Mouse (Mus musculus): Measurements from ENCODE around the gene Pigt. TPM values are rescaled to one million over a fixed set of nuclear protein-coding genes. Genes with fewer than 3 reads are reported as not detected.

Pigt gene
- polyA plus RNA-seq, 1 experiment = 103 TPM

- TF ChIP-seq FLI1 (IDR thresholded peaks at IDR 0.05; ENCODE audit: low read length) (no peak), GATA1 (IDR thresholded peaks at IDR 0.05; ENCODE audit: borderline replicate concordance, low read length) (no peak)
- H3K4me3 ChIP-seq (replicated peaks) = no peak within 1 kb of the TSS
- H3K9me3 ChIP-seq = no peaks in the 10 kb centered on the region
- H3K4me1 ChIP-seq = no peaks in the 10 kb centered on the region
- peaks cover 15% of the 10 kb centered on the region for H3K36me3 ChIP-seq (replicated peaks; ENCODE audit: low read length)
- peaks cover 36% of the 10 kb centered on the region for H3K27me3 ChIP-seq (replicated peaks)
These were observed 23.7 kb upstream of the Pigt start, which contains the start of gene Trp53tg5 for GRCm38 (mm10) chr2:164473624-164474023. Gene Trp53tg5 (minus strand): TSS chr2:164473724.

- Histone ChIP-seq H3K9me3 (no peaks in the 10 kb centered on the region; the same call in 1 of the 2 replicates), H3K36me3 (replicated peaks; ENCODE audit: low read length) (no peaks in the 10 kb centered on the region), H3K4me1 (peaks cover 15% of the 10 kb centered on the region), H3K27me3 (replicated peaks) (peaks cover 84% of the 10 kb centered on the region), H3K4me3 (replicated peaks) (peak within 1 kb of the TSS; percentile 90)
- TF ChIP-seq GATA1 (IDR thresholded peaks at IDR 0.05; ENCODE audit: borderline replicate concordance, low read length) (no peak), FLI1 (IDR thresholded peaks at IDR 0.05; ENCODE audit: low read length) (no peak)
These were observed 11.6 kb upstream of the Pigt start, which contains the start of gene Dbndd2 for GRCm38 (mm10) chr2:164485681-164486257. Gene Dbndd2 (plus strand): TSS chr2:164486106.

GRCm38 (mm10) chr2:164486258-164487114 lies 10.8 kb upstream of the Pigt start:
- Histone ChIP-seq H3K36me3 (replicated peaks; ENCODE audit: low read length) (no peaks in the 10 kb centered on the region), H3K9me3 (no peaks in the 10 kb centered on the region; the same call in 1 of the 2 replicates), H3K27me3 (replicated peaks) (peaks cover 89% of the 10 kb centered on the region), H3K4me1 (peaks cover 15% of the 10 kb centered on the region), H3K4me3 (replicated peaks) (peak overlapping the region; percentile 90)
- no peak for TF ChIP-seq FLI1 (IDR thresholded peaks at IDR 0.05; ENCODE audit: low read length)
- no peak for TF ChIP-seq GATA1 (IDR thresholded peaks at IDR 0.05; ENCODE audit: borderline replicate concordance, low read length)

- TF ChIP-seq FLI1 (IDR thresholded peaks at IDR 0.05; ENCODE audit: low read length) (no peak), GATA1 (IDR thresholded peaks at IDR 0.05; ENCODE audit: borderline replicate concordance, low read length) (no peak)
- peaks cover 95% of the 10 kb centered on the region for H3K27me3 ChIP-seq (replicated peaks)
These were observed 10.2 kb upstream of the Pigt start for GRCm38 (mm10) chr2:164487115-164487527.

GRCm38 (mm10) chr2:164487812-164488211 lies 9.5 kb upstream of the Pigt start:
- Histone ChIP-seq H3K4me3 (replicated peaks) (no peak overlapping the region), H3K27me3 (replicated peaks) (peaks cover 96% of the 10 kb centered on the region), H3K4me1 (peaks cover 15% of the 10 kb centered on the region), H3K9me3 (no peaks in the 10 kb centered on the region; the same call in 1 of the 2 replicates), H3K36me3 (replicated peaks; ENCODE audit: low read length) (no peaks in the 10 kb centered on the region)
- TF ChIP-seq GATA1 (IDR thresholded peaks at IDR 0.05; ENCODE audit: borderline replicate concordance, low read length) (no peak), FLI1 (IDR thresholded peaks at IDR 0.05; ENCODE audit: low read length) (no peak)

More at GRCm38 (mm10) chr2:164487115-164487527, 10.2 kb upstream of the Pigt start:
- no peaks in the 10 kb centered on the region; the same call in 1 of the 2 replicates for H3K9me3 ChIP-seq
- H3K4me1 ChIP-seq = peaks cover 15% of the 10 kb centered on the region
- no peaks in the 10 kb centered on the region for H3K36me3 ChIP-seq (replicated peaks; ENCODE audit: low read length)
- H3K4me3 ChIP-seq (replicated peaks) = peak overlapping the region; percentile 90

- no peak for TF ChIP-seq FLI1 (IDR thresholded peaks at IDR 0.05; ENCODE audit: low read length)
- no peak for TF ChIP-seq GATA1 (IDR thresholded peaks at IDR 0.05; ENCODE audit: borderline replicate concordance, low read length)
- no peak overlapping the region for H3K4me3 ChIP-seq (replicated peaks)
- H3K4me1 ChIP-seq = peaks cover 19% of the 10 kb centered on the region
- H3K27me3 ChIP-seq (replicated peaks) = peaks cover 76% of the 10 kb centered on the region
- no peaks in the 10 kb centered on the region for H3K9me3 ChIP-seq
- H3K36me3 ChIP-seq (replicated peaks; ENCODE audit: low read length) = peaks cover 2% of the 10 kb centered on the region
These were observed 3.2 kb upstream of the Pigt start for GRCm38 (mm10) chr2:164494126-164494525.

GRCm38 (mm10) chr2:164496331-164496730 lies 989 bp upstream of the Pigt start:
- Histone ChIP-seq H3K27me3 (replicated peaks) (peaks cover 65% of the 10 kb centered on the region), H3K36me3 (replicated peaks; ENCODE audit: low read length) (peaks cover 23% of the 10 kb centered on the region), H3K4me1 (peaks cover 19% of the 10 kb centered on the region), H3K9me3 (no peaks in the 10 kb centered on the region), H3K4me3 (replicated peaks) (peak overlapping the region; percentile 43)
- TF ChIP-seq FLI1 (IDR thresholded peaks at IDR 0.05; ENCODE audit: low read length) = no peak

GRCm38 (mm10) chr2:164497691-164498268 lies 460 bp downstream of the Pigt start:
- Histone ChIP-seq H3K9me3 (no peaks in the 10 kb centered on the region), H3K4me1 (peaks cover 19% of the 10 kb centered on the region), H3K27me3 (replicated peaks) (peaks cover 52% of the 10 kb centered on the region), H3K4me3 (replicated peaks) (peak overlapping the region; percentile 92), H3K36me3 (replicated peaks; ENCODE audit: low read length) (peaks cover 36% of the 10 kb centered on the region)
- TF ChIP-seq GATA1 (IDR thresholded peaks at IDR 0.05; ENCODE audit: borderline replicate concordance, low read length) (no peak), FLI1 (IDR thresholded peaks at IDR 0.05; ENCODE audit: low read length) (no peak)

GRCm38 (mm10) chr2:164499317-164499716 lies 2.0 kb downstream of the Pigt start:
- TF ChIP-seq GATA1 (IDR thresholded peaks at IDR 0.05; ENCODE audit: borderline replicate concordance, low read length) = no peak
- no peak for TF ChIP-seq FLI1 (IDR thresholded peaks at IDR 0.05; ENCODE audit: low read length)
- H3K27me3 ChIP-seq (replicated peaks) = peaks cover 38% of the 10 kb centered on the region

More at GRCm38 (mm10) chr2:164499317-164499716, 2.0 kb downstream of the Pigt start:
- peaks cover 19% of the 10 kb centered on the region for H3K4me1 ChIP-seq
- no peak overlapping the region for H3K4me3 ChIP-seq (replicated peaks)
- H3K9me3 ChIP-seq = peaks cover 8% of the 10 kb centered on the region
- H3K36me3 ChIP-seq (replicated peaks; ENCODE audit: low read length) = peaks cover 50% of the 10 kb centered on the region

All from megakaryocyte, embryonic 14.5 days (primary cell).